Mouse (Mus musculus) C2C12 (cell line): ENCODE measurements around the gene Tgfb2.

Source experiments
- CEBPB ChIP-seq: IDR thresholded peaks from one replicate; pipeline ENCODE4 v1.6.1; 2011; ENCODE audit warnings: low read depth, mild to moderate bottlenecking, control low read depth, moderate library complexity
- CTCF ChIP-seq: IDR thresholded peaks from one replicate; pipeline ENCODE4 v1.5.1; 2011; ENCODE audit not compliant: control insufficient read depth, insufficient read depth, insufficient read length
- FOSL1 ChIP-seq: IDR thresholded peaks from one replicate; pipeline ENCODE4 v1.8.0; 2011; ENCODE audit warnings: mild to moderate bottlenecking, low read length; ENCODE audit not compliant: poor library complexity, insufficient read depth, severe bottlenecking
- MAX ChIP-seq: IDR thresholded peaks from one replicate; pipeline ENCODE4 v1.6.1; 2011; ENCODE audit warnings: mild to moderate bottlenecking, control low read depth
- MYOD1 ChIP-seq: IDR thresholded peaks from one replicate; pipeline ENCODE4 v1.6.1; 2011; ENCODE audit warnings: low read depth; ENCODE audit not compliant: control insufficient read depth, insufficient read length
- MYOG ChIP-seq: IDR thresholded peaks from one replicate; pipeline ENCODE4 v1.6.1; 2011; ENCODE audit not compliant: control insufficient read depth, insufficient read length; ENCODE audit errors: extremely low read depth
- USF1 ChIP-seq: IDR thresholded peaks from one replicate; pipeline ENCODE4 v1.6.1; 2011; ENCODE audit warnings: low read depth, mild to moderate bottlenecking, control low read depth, moderate library complexity

DNA sequence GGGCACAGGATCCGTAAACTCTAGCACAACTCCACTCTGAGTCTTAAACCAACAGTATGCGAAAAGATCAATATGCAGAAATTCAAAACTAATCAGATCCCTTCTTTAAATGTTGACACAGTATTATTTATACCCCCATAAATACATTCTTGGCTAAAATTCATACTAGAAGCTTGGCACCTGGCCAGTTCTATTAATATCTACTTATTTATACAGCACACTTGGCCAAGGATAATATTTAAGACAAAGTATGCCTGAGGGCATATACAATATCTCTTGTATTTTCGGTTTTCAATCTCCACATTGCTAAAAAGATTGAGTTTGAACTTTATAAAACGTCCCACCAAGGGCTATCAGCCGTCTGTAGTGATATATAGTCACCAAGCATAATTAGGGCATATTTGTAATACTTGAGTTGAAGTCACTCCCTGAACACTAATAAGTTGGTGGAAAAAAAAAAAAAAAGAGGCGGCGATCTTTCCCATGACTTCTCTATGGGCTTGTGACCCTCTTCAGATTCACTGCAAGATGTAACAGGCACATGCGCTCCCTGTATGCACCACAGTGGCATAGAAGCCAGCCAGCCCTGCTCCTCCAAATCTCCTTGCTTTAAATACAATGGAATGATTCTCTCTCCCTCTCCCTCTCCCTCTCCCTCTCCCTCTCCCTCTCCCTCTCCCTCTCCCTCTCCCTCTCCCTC lies 4.4 kb downstream of the Tgfb2 start:
- TF ChIP-seq CTCF (no peak), CEBPB (no peak), MAX (no peak), USF1 (no peak), MYOG (no peak), FOSL1 (no peak), MYOD1 (no peak)
